Mouse (Mus musculus): ENCODE measurements around the gene Fam243. TPM values are rescaled to one million over a fixed set of nuclear protein-coding genes. Genes with fewer than 3 reads are reported as not detected.

Gene Fam243
- polyA plus RNA-seq, 1 experiment from 2014 or later = not detected

- Histone ChIP-seq H3K9me3 (replicated peaks) (no peaks in the 10 kb centered on the region), H3K4me3 (no peak overlapping the region), H3K27ac (ENCODE audit: poor library complexity, severe bottlenecking) (no peak overlapping the region), H3K4me1 (replicated peaks) (0 out of 2 replicates have a peak, but pooled peaks cover 8% of the 10 kb centered on the region), H3K36me3 (no peaks in the 10 kb centered on the region), H3K4me2 (no peak overlapping the region), H3K9ac (no peak overlapping the region), H3K27me3 (replicated peaks) (no peaks in the 10 kb centered on the region)
- 53% methylated on average over 7 of the region's 7 CpGs for WGBS
- no peak for ATAC-seq (ENCODE audit: insufficient number of reproducible peaks, low FRiP score)
Measured at GRCm38 (mm10) chr16:92324309-92325061, 3.2 kb upstream of the Fam243 start.

- 78% methylated on average over 3 of the region's 3 CpGs for WGBS
- 0 out of 2 replicates have a peak, but pooled peaks cover 4% of the 10 kb centered on the region for H3K4me1 ChIP-seq (replicated peaks)
- H3K9me3 ChIP-seq (replicated peaks) = 0 out of 2 replicates have a peak, but pooled peaks cover 4% of the 10 kb centered on the region
- no peak overlapping the region for H3K9ac ChIP-seq
- no peak overlapping the region for H3K4me2 ChIP-seq
- H3K4me3 ChIP-seq = no peak overlapping the region
- ATAC-seq (ENCODE audit: insufficient number of reproducible peaks, low FRiP score) = no peak
- H3K27ac ChIP-seq (ENCODE audit: poor library complexity, severe bottlenecking) = no peak overlapping the region
- no peaks in the 10 kb centered on the region for H3K27me3 ChIP-seq (replicated peaks)
- H3K36me3 ChIP-seq = no peaks in the 10 kb centered on the region
Measured at GRCm38 (mm10) chr16:92320361-92320760, 880 bp downstream of the Fam243 start.

- H3K4me3 ChIP-seq = no peak overlapping the region
- H3K4me2 ChIP-seq = no peak overlapping the region
- 0 out of 2 replicates have a peak, but pooled peaks cover 4% of the 10 kb centered on the region for H3K9me3 ChIP-seq (replicated peaks)
- no peak overlapping the region for H3K27ac ChIP-seq (ENCODE audit: poor library complexity, severe bottlenecking)
- no peak for ATAC-seq (ENCODE audit: insufficient number of reproducible peaks, low FRiP score)
- peaks cover 1% of the 10 kb centered on the region for H3K4me1 ChIP-seq (replicated peaks)
- 60% methylated on average over 20 of the region's 20 CpGs for WGBS
- no peaks in the 10 kb centered on the region for H3K36me3 ChIP-seq
- H3K9ac ChIP-seq = no peak overlapping the region
- no peaks in the 10 kb centered on the region for H3K27me3 ChIP-seq (replicated peaks)
Measured at GRCm38 (mm10) chr16:92319353-92320109, 1.7 kb downstream of the Fam243 start.

- no peak for ATAC-seq (ENCODE audit: insufficient number of reproducible peaks, low FRiP score)
- WGBS = 60% methylated on average over 7 of the region's 7 CpGs
- Histone ChIP-seq H3K4me3 (no peak overlapping the region), H3K36me3 (peaks cover 20% of the 10 kb centered on the region), H3K27ac (ENCODE audit: poor library complexity, severe bottlenecking) (no peak overlapping the region), H3K9me3 (replicated peaks) (0 out of 2 replicates have a peak, but pooled peaks cover 4% of the 10 kb centered on the region), H3K27me3 (replicated peaks) (no peaks in the 10 kb centered on the region), H3K4me2 (no peak overlapping the region), H3K4me1 (replicated peaks) (peaks cover 4% of the 10 kb centered on the region), H3K9ac (no peak overlapping the region)
Measured at GRCm38 (mm10) chr16:92316049-92316738, 5.0 kb downstream of the Fam243 start.

GRCm38 (mm10) chr16:92313953-92314741 lies 7.1 kb downstream of the Fam243 start:
- Histone ChIP-seq H3K36me3 (peaks cover 35% of the 10 kb centered on the region), H3K4me1 (replicated peaks) (peaks cover 4% of the 10 kb centered on the region), H3K9me3 (replicated peaks) (0 out of 2 replicates have a peak, but pooled peaks cover 4% of the 10 kb centered on the region), H3K27me3 (replicated peaks) (no peaks in the 10 kb centered on the region), H3K27ac (ENCODE audit: poor library complexity, severe bottlenecking) (no peak overlapping the region), H3K4me2 (peak overlapping the region; percentile 16; the same call in 1 of the 2 replicates), H3K4me3 (no peak overlapping the region), H3K9ac (0 out of 2 replicates have a peak overlapping the region, but pooled peaks have one; percentile 27)
- ATAC-seq (ENCODE audit: insufficient number of reproducible peaks, low FRiP score) = peak; percentile 60
- 46% methylated on average over 13 of the region's 13 CpGs for WGBS

- ATAC-seq (ENCODE audit: insufficient number of reproducible peaks, low FRiP score) = no peak
- H3K9me3 ChIP-seq (replicated peaks) = no peaks in the 10 kb centered on the region
- H3K36me3 ChIP-seq = peaks cover 70% of the 10 kb centered on the region
- H3K4me3 ChIP-seq = no peak overlapping the region
- no peak overlapping the region for H3K27ac ChIP-seq (ENCODE audit: poor library complexity, severe bottlenecking)
- H3K4me1 ChIP-seq (replicated peaks) = 0 out of 2 replicates have a peak, but pooled peaks cover 5% of the 10 kb centered on the region
- no peak overlapping the region for H3K9ac ChIP-seq
- H3K4me2 ChIP-seq = no peak overlapping the region
- H3K27me3 ChIP-seq (replicated peaks) = no peaks in the 10 kb centered on the region
- WGBS = 64% methylated on average over 4 of the region's 4 CpGs
Measured at GRCm38 (mm10) chr16:92309126-92309525, 12.1 kb downstream of the Fam243 start.

GRCm38 (mm10) chr16:92307947-92308346 lies 13.3 kb downstream of the Fam243 start:
- no peak overlapping the region for H3K27ac ChIP-seq (ENCODE audit: poor library complexity, severe bottlenecking)
- no peaks in the 10 kb centered on the region for H3K27me3 ChIP-seq (replicated peaks)
- WGBS = 61% methylated on average over 3 of the region's 3 CpGs
- no peak overlapping the region for H3K4me2 ChIP-seq
- no peaks in the 10 kb centered on the region for H3K9me3 ChIP-seq (replicated peaks)
- no peak overlapping the region for H3K9ac ChIP-seq
- peaks cover 65% of the 10 kb centered on the region for H3K36me3 ChIP-seq
- no peak overlapping the region for H3K4me3 ChIP-seq
- no peak for ATAC-seq (ENCODE audit: insufficient number of reproducible peaks, low FRiP score)
- peaks cover 6% of the 10 kb centered on the region for H3K4me1 ChIP-seq (replicated peaks)

- H3K4me3 ChIP-seq = no peak overlapping the region
- no peak for ATAC-seq (ENCODE audit: insufficient number of reproducible peaks, low FRiP score)
- peaks cover 44% of the 10 kb centered on the region for H3K36me3 ChIP-seq
- H3K9me3 ChIP-seq (replicated peaks) = no peaks in the 10 kb centered on the region
- H3K27ac ChIP-seq (ENCODE audit: poor library complexity, severe bottlenecking) = no peak overlapping the region
- H3K4me2 ChIP-seq = no peak overlapping the region
- no peak overlapping the region for H3K9ac ChIP-seq
- WGBS = 81% methylated on average over 2 of the region's 2 CpGs
- H3K4me1 ChIP-seq (replicated peaks) = peaks cover 20% of the 10 kb centered on the region
- no peaks in the 10 kb centered on the region for H3K27me3 ChIP-seq (replicated peaks)
Measured at GRCm38 (mm10) chr16:92305519-92305918, 15.7 kb downstream of the Fam243 start.

GRCm38 (mm10) chr16:92302506-92302905 lies 18.7 kb downstream of the Fam243 start:
- peak overlapping the region; percentile 72 for H3K27ac ChIP-seq (ENCODE audit: poor library complexity, severe bottlenecking)
- peaks cover 22% of the 10 kb centered on the region for H3K36me3 ChIP-seq
- peaks cover 15% of the 10 kb centered on the region for H3K4me1 ChIP-seq (replicated peaks)
- H3K9me3 ChIP-seq (replicated peaks) = no peaks in the 10 kb centered on the region
- 31% methylated on average over 5 of the region's 5 CpGs for WGBS
- ATAC-seq (ENCODE audit: insufficient number of reproducible peaks, low FRiP score) = no peak
- no peaks in the 10 kb centered on the region for H3K27me3 ChIP-seq (replicated peaks)
- H3K9ac ChIP-seq = 0 out of 2 replicates have a peak overlapping the region, but pooled peaks have one; percentile 87
- H3K4me2 ChIP-seq = peak overlapping the region; percentile 91
- H3K4me3 ChIP-seq = peak overlapping the region; percentile 77

GRCm38 (mm10) chr16:92301989-92302388 lies 19.3 kb downstream of the Fam243 start:
- Histone ChIP-seq H3K27ac (ENCODE audit: poor library complexity, severe bottlenecking) (peak overlapping the region; percentile 72), H3K4me3 (peak overlapping the region; percentile 77), H3K9ac (peak overlapping the region; percentile 87), H3K36me3 (peaks cover 17% of the 10 kb centered on the region), H3K27me3 (replicated peaks) (no peaks in the 10 kb centered on the region), H3K4me2 (peak overlapping the region; percentile 91), H3K9me3 (replicated peaks) (no peaks in the 10 kb centered on the region), H3K4me1 (replicated peaks) (peaks cover 15% of the 10 kb centered on the region)
- WGBS = 32% methylated on average over 5 of the region's 5 CpGs
- no peak for ATAC-seq (ENCODE audit: insufficient number of reproducible peaks, low FRiP score)
